Mouse (Mus musculus): ENCODE measurements at regions not wholly inside any gene's neighbourhood (a gene's known extent, or its start where the extent isn't known, plus 50 kb on each side); places are given as distances from the start of the nearest gene placed in this dataset.

GRCm38 (mm10) chr2:124955843-124956242 lies 112.1 kb upstream of the Slc24a5 start:
- WGBS: 33% methylated on average over 7 of the region's 7 CpGs

GRCm38 (mm10) chr2:124959431-124959830 lies 108.5 kb upstream of the Slc24a5 start:
- Histone ChIP-seq H3K4me2 (ENCODE audit: low read length) (no peak overlapping the region), H3K9ac (replicated peaks; ENCODE audit: low read depth, low read length) (no peak overlapping the region), H3K4me3 (replicated peaks; ENCODE audit: low read length) (no peak overlapping the region), H3K9me3 (ENCODE audit: control insufficient read depth, low read length) (no peaks in the 10 kb centered on the region), H3K27me3 (replicated peaks; ENCODE audit: control insufficient read depth, insufficient read depth, low read length) (no peaks in the 10 kb centered on the region), H3K36me3 (ENCODE audit: control insufficient read depth, insufficient read depth) (no peaks in the 10 kb centered on the region), H3K27ac (ENCODE audit: low read length) (no peak overlapping the region), H3K4me1 (replicated peaks; ENCODE audit: control insufficient read depth, insufficient read depth, low read length) (no peaks in the 10 kb centered on the region)
- WGBS: 93% methylated on average over 5 of the region's 5 CpGs
- no peak for ATAC-seq

More at GRCm38 (mm10) chr2:124955843-124956242, 112.1 kb upstream of the Slc24a5 start:
- Histone ChIP-seq H3K4me2 (ENCODE audit: low read length) (no peak overlapping the region), H3K27me3 (replicated peaks; ENCODE audit: control insufficient read depth, insufficient read depth, low read length) (no peaks in the 10 kb centered on the region), H3K36me3 (ENCODE audit: control insufficient read depth, insufficient read depth) (no peaks in the 10 kb centered on the region), H3K9ac (replicated peaks; ENCODE audit: low read depth, low read length) (no peak overlapping the region), H3K4me1 (replicated peaks; ENCODE audit: control insufficient read depth, insufficient read depth, low read length) (no peaks in the 10 kb centered on the region), H3K4me3 (replicated peaks; ENCODE audit: low read length) (no peak overlapping the region), H3K9me3 (ENCODE audit: control insufficient read depth, low read length) (no peaks in the 10 kb centered on the region), H3K27ac (ENCODE audit: low read length) (no peak overlapping the region)
- ATAC-seq: no peak

GRCm38 (mm10) chr2:124971826-124972749 lies 95.8 kb upstream of the Slc24a5 start:
- Histone ChIP-seq H3K9me3 (ENCODE audit: control insufficient read depth, low read length) (no peaks in the 10 kb centered on the region), H3K36me3 (ENCODE audit: control insufficient read depth, insufficient read depth) (no peaks in the 10 kb centered on the region), H3K4me3 (replicated peaks; ENCODE audit: low read length) (no peak overlapping the region), H3K4me2 (ENCODE audit: low read length) (no peak overlapping the region), H3K27ac (ENCODE audit: low read length) (no peak overlapping the region), H3K27me3 (replicated peaks; ENCODE audit: control insufficient read depth, insufficient read depth, low read length) (no peaks in the 10 kb centered on the region), H3K4me1 (replicated peaks; ENCODE audit: control insufficient read depth, insufficient read depth, low read length) (no peaks in the 10 kb centered on the region), H3K9ac (replicated peaks; ENCODE audit: low read depth, low read length) (no peak overlapping the region)
- WGBS: 49% methylated on average over 17 of the region's 17 CpGs
- ATAC-seq: no peak

- no peak; the same call in 1 of the 2 replicates for ATAC-seq
- no peak overlapping the region for H3K9ac ChIP-seq (replicated peaks; ENCODE audit: low read depth, low read length)
- no peaks in the 10 kb centered on the region for H3K9me3 ChIP-seq (ENCODE audit: control insufficient read depth, low read length)
- no peak overlapping the region for H3K27ac ChIP-seq (ENCODE audit: low read length)
- no peaks in the 10 kb centered on the region for H3K4me1 ChIP-seq (replicated peaks; ENCODE audit: control insufficient read depth, insufficient read depth, low read length)
- no peak overlapping the region for H3K4me2 ChIP-seq (ENCODE audit: low read length)
- no peaks in the 10 kb centered on the region for H3K36me3 ChIP-seq (ENCODE audit: control insufficient read depth, insufficient read depth)
- WGBS: 52% methylated on average over 3 of the region's 3 CpGs
- no peak overlapping the region for H3K4me3 ChIP-seq (replicated peaks; ENCODE audit: low read length)
- no peaks in the 10 kb centered on the region for H3K27me3 ChIP-seq (replicated peaks; ENCODE audit: control insufficient read depth, insufficient read depth, low read length)
Measured at GRCm38 (mm10) chr2:124975106-124975505, 92.8 kb upstream of the Slc24a5 start.

GRCm38 (mm10) chr2:124990976-124991375 lies 76.9 kb upstream of the Slc24a5 start:
- Histone ChIP-seq H3K4me3 (replicated peaks; ENCODE audit: low read length) (no peak overlapping the region), H3K4me2 (ENCODE audit: low read length) (no peak overlapping the region), H3K9ac (replicated peaks; ENCODE audit: low read depth, low read length) (no peak overlapping the region), H3K27me3 (replicated peaks; ENCODE audit: control insufficient read depth, insufficient read depth, low read length) (no peaks in the 10 kb centered on the region), H3K9me3 (ENCODE audit: control insufficient read depth, low read length) (no peaks in the 10 kb centered on the region), H3K27ac (ENCODE audit: low read length) (no peak overlapping the region), H3K4me1 (replicated peaks; ENCODE audit: control insufficient read depth, insufficient read depth, low read length) (no peaks in the 10 kb centered on the region), H3K36me3 (ENCODE audit: control insufficient read depth, insufficient read depth) (no peaks in the 10 kb centered on the region)
- ATAC-seq: no peak
- 95% methylated on average over 2 of the region's 2 CpGs for WGBS

GRCm38 (mm10) chr2:125015007-125015406 lies 52.9 kb upstream of the Slc24a5 start:
- Histone ChIP-seq H3K27ac (ENCODE audit: low read length) (no peak overlapping the region), H3K4me1 (replicated peaks; ENCODE audit: control insufficient read depth, insufficient read depth, low read length) (no peaks in the 10 kb centered on the region), H3K36me3 (ENCODE audit: control insufficient read depth, insufficient read depth) (no peaks in the 10 kb centered on the region), H3K9me3 (ENCODE audit: control insufficient read depth, low read length) (no peaks in the 10 kb centered on the region), H3K4me2 (ENCODE audit: low read length) (no peak overlapping the region), H3K27me3 (replicated peaks; ENCODE audit: control insufficient read depth, insufficient read depth, low read length) (no peaks in the 10 kb centered on the region), H3K4me3 (replicated peaks; ENCODE audit: low read length) (no peak overlapping the region), H3K9ac (replicated peaks; ENCODE audit: low read depth, low read length) (no peak overlapping the region)
- ATAC-seq: no peak
- 84% methylated on average over 1 of the region's 1 CpGs for whole genome bisulfite sequencing

GRCm38 (mm10) chr2:125016946-125017345 lies 51.0 kb upstream of the Slc24a5 start:
- H3K27me3 ChIP-seq (replicated peaks; ENCODE audit: control insufficient read depth, insufficient read depth, low read length): no peaks in the 10 kb centered on the region
- H3K27ac ChIP-seq (ENCODE audit: low read length): no peak overlapping the region
- no peak overlapping the region for H3K4me3 ChIP-seq (replicated peaks; ENCODE audit: low read length)
- H3K36me3 ChIP-seq (ENCODE audit: control insufficient read depth, insufficient read depth): no peaks in the 10 kb centered on the region
- 86% methylated on average over 1 of the region's 1 CpGs for WGBS
- H3K4me1 ChIP-seq (replicated peaks; ENCODE audit: control insufficient read depth, insufficient read depth, low read length): no peaks in the 10 kb centered on the region
- no peak overlapping the region for H3K4me2 ChIP-seq (ENCODE audit: low read length)
- H3K9me3 ChIP-seq (ENCODE audit: control insufficient read depth, low read length): no peaks in the 10 kb centered on the region
- H3K9ac ChIP-seq (replicated peaks; ENCODE audit: low read depth, low read length): no peak overlapping the region
- ATAC-seq: no peak

Measured in forebrain, embryonic 16.5 days (tissue).